Mouse (Mus musculus): Measurements from ENCODE around the gene Gjb2. TPM values are rescaled to one million over a fixed set of nuclear protein-coding genes. Genes with fewer than 3 reads are reported as not detected.

The Gjb2 gene
- polyA plus RNA-seq, 1 experiment from 2014 or later, result 53.4 TPM

- 43% methylated on average over 13 of the region's 13 CpGs for WGBS
- H3K4me2 ChIP-seq (replicated peaks; ENCODE audit: low read depth), result no peak within 1 kb of the TSS
- H3K9ac ChIP-seq (ENCODE audit: low read depth, low read length), result no peak within 1 kb of the TSS
- no peak for TF ChIP-seq CTCF (IDR thresholded peaks at IDR 0.05; ENCODE audit: low read depth)
- H3K9me3 ChIP-seq (ENCODE audit: control insufficient read depth), result no peaks in the 10 kb centered on the region
- H3K4me3 ChIP-seq (ENCODE audit: low read depth, low read length), result no peak within 1 kb of the TSS
- no peaks in the 10 kb centered on the region for H3K4me1 ChIP-seq (replicated peaks; ENCODE audit: control insufficient read depth, insufficient read depth, low read length)
- H3K27me3 ChIP-seq (replicated peaks; ENCODE audit: control insufficient read depth, insufficient read depth, low read length), result no peaks in the 10 kb centered on the region
- H3K36me3 ChIP-seq (ENCODE audit: control insufficient read depth, insufficient read depth), result no peaks in the 10 kb centered on the region
- no peak within 1 kb of the TSS for H3K27ac ChIP-seq (ENCODE audit: low read depth, low read length)
- no peak for ATAC-seq
Measured at GRCm38 (mm10) chr14:57115823-57116544, 11.5 kb upstream of the Gjb2 start, which contains the start of gene Gm4491. Gene Gm4491, minus strand, starts transcription at chr14:57115883.

- Histone ChIP-seq H3K9ac (ENCODE audit: low read depth, low read length) (no peak overlapping the region), H3K36me3 (ENCODE audit: control insufficient read depth, insufficient read depth) (no peaks in the 10 kb centered on the region), H3K4me2 (replicated peaks; ENCODE audit: low read depth) (no peak overlapping the region), H3K4me1 (replicated peaks; ENCODE audit: control insufficient read depth, insufficient read depth, low read length) (no peaks in the 10 kb centered on the region), H3K27ac (ENCODE audit: low read depth, low read length) (no peak overlapping the region), H3K9me3 (ENCODE audit: control insufficient read depth) (no peaks in the 10 kb centered on the region), H3K27me3 (replicated peaks; ENCODE audit: control insufficient read depth, insufficient read depth, low read length) (peaks cover 12% of the 10 kb centered on the region), H3K4me3 (ENCODE audit: low read depth, low read length) (no peak overlapping the region)
- peak; percentile 88 for TF ChIP-seq CTCF (IDR thresholded peaks at IDR 0.05; ENCODE audit: low read depth)
- 12% methylated on average over 4 of the region's 4 CpGs for WGBS
- no peak for ATAC-seq
Measured at GRCm38 (mm10) chr14:57109194-57109593, 4.7 kb upstream of the Gjb2 start.

DNA sequence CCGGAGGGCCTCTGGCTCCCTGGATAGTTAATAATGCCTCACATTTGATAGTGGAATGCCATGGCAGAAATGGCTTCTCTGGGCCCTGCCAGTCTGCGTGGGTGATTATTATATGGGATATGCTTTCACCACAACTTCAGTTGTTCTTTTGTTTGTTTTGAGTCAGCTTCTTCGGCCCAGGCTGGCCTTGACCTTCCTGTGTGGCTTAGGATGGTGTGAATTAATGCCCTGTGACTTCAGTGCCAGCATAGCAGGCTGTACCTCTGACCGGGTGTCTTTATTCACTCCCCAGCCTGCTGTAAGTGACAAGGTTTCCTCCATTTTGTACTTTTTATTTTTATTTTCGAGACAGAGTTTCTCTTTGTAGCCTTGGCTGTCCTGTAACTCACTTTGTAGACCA, 3.4 kb upstream of the Gjb2 start:
- no peak overlapping the region for H3K9ac ChIP-seq (ENCODE audit: low read depth, low read length)
- WGBS, result 64% methylated on average over 5 of the region's 5 CpGs
- no peak for TF ChIP-seq CTCF (IDR thresholded peaks at IDR 0.05; ENCODE audit: low read depth)
- peaks cover 12% of the 10 kb centered on the region for H3K27me3 ChIP-seq (replicated peaks; ENCODE audit: control insufficient read depth, insufficient read depth, low read length)
- ATAC-seq, result no peak
- H3K4me1 ChIP-seq (replicated peaks; ENCODE audit: control insufficient read depth, insufficient read depth, low read length), result no peaks in the 10 kb centered on the region
- peak overlapping the region; percentile 27; the same call in 1 of the 2 replicates for H3K4me2 ChIP-seq (replicated peaks; ENCODE audit: low read depth)
- no peak overlapping the region for H3K27ac ChIP-seq (ENCODE audit: low read depth, low read length)
- H3K4me3 ChIP-seq (ENCODE audit: low read depth, low read length), result no peak overlapping the region
- H3K9me3 ChIP-seq (ENCODE audit: control insufficient read depth), result no peaks in the 10 kb centered on the region
- no peaks in the 10 kb centered on the region for H3K36me3 ChIP-seq (ENCODE audit: control insufficient read depth, insufficient read depth)

- 53% methylated on average over 8 of the region's 8 CpGs for WGBS
- ATAC-seq, result peak; percentile 29; the same call in 1 of the 2 replicates
- Histone ChIP-seq H3K4me2 (replicated peaks; ENCODE audit: low read depth) (0 out of 2 replicates have a peak overlapping the region, but pooled peaks have one; percentile 27), H3K9ac (ENCODE audit: low read depth, low read length) (no peak overlapping the region), H3K36me3 (ENCODE audit: control insufficient read depth, insufficient read depth) (no peaks in the 10 kb centered on the region), H3K9me3 (ENCODE audit: control insufficient read depth) (no peaks in the 10 kb centered on the region), H3K27ac (ENCODE audit: low read depth, low read length) (0 out of 2 replicates have a peak overlapping the region, but pooled peaks have one; percentile 11), H3K4me1 (replicated peaks; ENCODE audit: control insufficient read depth, insufficient read depth, low read length) (no peaks in the 10 kb centered on the region), H3K4me3 (ENCODE audit: low read depth, low read length) (no peak overlapping the region), H3K27me3 (replicated peaks; ENCODE audit: control insufficient read depth, insufficient read depth, low read length) (peaks cover 12% of the 10 kb centered on the region)
- TF ChIP-seq CTCF (IDR thresholded peaks at IDR 0.05; ENCODE audit: low read depth), result no peak
Measured at GRCm38 (mm10) chr14:57107091-57107490, 2.6 kb upstream of the Gjb2 start.

GRCm38 (mm10) chr14:57105721-57106120, 1.2 kb upstream of the Gjb2 start:
- no peak for ATAC-seq
- Histone ChIP-seq H3K27ac (ENCODE audit: low read depth, low read length) (no peak overlapping the region), H3K9me3 (ENCODE audit: control insufficient read depth) (no peaks in the 10 kb centered on the region), H3K36me3 (ENCODE audit: control insufficient read depth, insufficient read depth) (no peaks in the 10 kb centered on the region), H3K4me3 (ENCODE audit: low read depth, low read length) (no peak overlapping the region), H3K4me2 (replicated peaks; ENCODE audit: low read depth) (no peak overlapping the region), H3K9ac (ENCODE audit: low read depth, low read length) (no peak overlapping the region), H3K27me3 (replicated peaks; ENCODE audit: control insufficient read depth, insufficient read depth, low read length) (peaks cover 12% of the 10 kb centered on the region), H3K4me1 (replicated peaks; ENCODE audit: control insufficient read depth, insufficient read depth, low read length) (no peaks in the 10 kb centered on the region)
- TF ChIP-seq CTCF (IDR thresholded peaks at IDR 0.05; ENCODE audit: low read depth), result no peak
- 70% methylated on average over 11 of the region's 11 CpGs for WGBS

DNA sequence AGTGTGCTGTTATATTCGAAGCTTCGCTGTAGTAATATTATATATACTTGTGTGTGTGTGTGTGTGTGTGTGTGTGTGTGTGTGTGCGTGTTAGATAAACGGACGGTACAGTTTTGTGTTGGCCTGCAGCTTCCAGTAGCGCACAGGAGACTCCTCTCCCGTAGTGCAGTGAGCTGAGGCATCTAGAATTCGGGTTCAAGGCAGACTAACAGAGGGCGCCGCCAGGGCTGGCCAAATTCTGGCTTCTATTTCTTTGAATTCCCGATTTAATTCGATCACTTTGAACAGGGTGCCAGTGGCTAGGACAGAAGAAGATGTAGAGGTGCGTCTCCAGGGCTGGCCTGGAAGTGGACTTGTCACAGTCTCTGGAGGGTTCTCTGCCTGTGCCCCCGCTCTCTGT, 609 bp upstream of the Gjb2 start:
- peaks cover 12% of the 10 kb centered on the region for H3K27me3 ChIP-seq (replicated peaks; ENCODE audit: control insufficient read depth, insufficient read depth, low read length)
- H3K9ac ChIP-seq (ENCODE audit: low read depth, low read length), result no peak overlapping the region
- no peak overlapping the region for H3K27ac ChIP-seq (ENCODE audit: low read depth, low read length)
- WGBS, result 23% methylated on average over 14 of the region's 14 CpGs
- H3K9me3 ChIP-seq (ENCODE audit: control insufficient read depth), result no peaks in the 10 kb centered on the region
- no peak for TF ChIP-seq CTCF (IDR thresholded peaks at IDR 0.05; ENCODE audit: low read depth)
- no peak for ATAC-seq
- H3K4me3 ChIP-seq (ENCODE audit: low read depth, low read length), result peak overlapping the region; percentile 79
- no peaks in the 10 kb centered on the region for H3K4me1 ChIP-seq (replicated peaks; ENCODE audit: control insufficient read depth, insufficient read depth, low read length)
- no peaks in the 10 kb centered on the region; the same call in 1 of the 2 replicates for H3K36me3 ChIP-seq (ENCODE audit: control insufficient read depth, insufficient read depth)
- H3K4me2 ChIP-seq (replicated peaks; ENCODE audit: low read depth), result peak overlapping the region; percentile 98

All from intestine, postnatal 0 days (tissue).